Mouse (Mus musculus) liver, postnatal 0 days (tissue): ENCODE results near the gene Ddx21. TPM values are rescaled to one million over a fixed set of nuclear protein-coding genes. Genes with fewer than 3 reads are reported as not detected.
A peak's percentile ranks its signal among the peaks of the same experiment; 100 is the strongest.
"Not testable (repeated sequence)": the region's sequence is repeated elsewhere in the genome, so short reads cannot be mapped to it uniquely, and the experiment has no call there.

Experiments
- ATAC-seq: fragments of 200-750 bp; cut with Nextera tagmentation; 2 replicates; pipeline ENCODE4 v1.8.0; 2017; ENCODE audit warnings: mild to moderate bottlenecking, moderate library complexity
- DNase-seq: peaks from one replicate; pipeline ENCODE4 v3.0.0-alpha.2; 2016
- H3K27ac ChIP-seq: fragments of 300-500 bp; sonication (generic); 2 replicates; pipeline ENCODE4 v1.5.1; 2014; ENCODE audit warnings: antibody characterized with exemption, moderate library complexity, mild to moderate bottlenecking, low read depth
- H3K27me3 ChIP-seq: fragments of 300-500 bp; sonication (generic); 2 replicates; pipeline ENCODE4 v1.6.1; 2014; ENCODE audit warnings: low read length, control low read depth, mixed read lengths; ENCODE audit not compliant: insufficient read depth
- H3K36me3 ChIP-seq: fragments of 300-500 bp; sonication (generic); replicated peaks from 2 replicates; pipeline ENCODE4 v1.6.1; 2014; ENCODE audit warnings: mild to moderate bottlenecking, control low read depth, low read length, moderate library complexity, mixed read lengths; ENCODE audit not compliant: insufficient read depth
- H3K4me1 ChIP-seq: fragments of 300-500 bp; sonication (generic); 2 replicates; pipeline ENCODE4 v1.6.1; 2014; ENCODE audit warnings: antibody characterized with exemption, mild to moderate bottlenecking, control low read depth; ENCODE audit not compliant: insufficient read depth
- H3K4me2 ChIP-seq: fragments of 300-500 bp; sonication (generic); 2 replicates; pipeline ENCODE4 v1.6.1; 2014; ENCODE audit warnings: low read depth, mild to moderate bottlenecking, low read length, moderate library complexity, mixed read lengths
- H3K4me3 ChIP-seq: fragments of 300-500 bp; sonication (generic); 2 replicates; pipeline ENCODE4 v1.5.1; 2014; ENCODE audit warnings: low read depth, low read length
- H3K9ac ChIP-seq: fragments of 300-500 bp; sonication (generic); replicated peaks from 2 replicates; pipeline ENCODE4 v1.6.1; 2014; ENCODE audit warnings: mild to moderate bottlenecking, moderate library complexity
- H3K9me3 ChIP-seq: fragments of 300-500 bp; sonication (generic); 2 replicates; pipeline ENCODE4 v1.6.1; 2016; ENCODE audit warnings: mild to moderate bottlenecking, control low read depth, low read length, mixed read lengths
- CTCF ChIP-seq: sonication (generic); IDR thresholded peaks from 2 replicates; pipeline ENCODE4 v1.5.1; 2016; ENCODE audit warnings: antibody characterized with exemption, low read depth
- EP300 ChIP-seq: IDR thresholded peaks from 2 replicates; pipeline ENCODE4 v1.6.1; 2016; ENCODE audit warnings: antibody characterized with exemption, low read depth, mild to moderate bottlenecking
- WGBS: fragments of 180-500 bp; shearing (Covaris S2); extraction: QIAGEN DNeasy Blood & Tissue Kit; methylation state at CpG from one replicate; pipeline ENCODE4 v1.1.7; 2014; ENCODE audit not compliant: insufficient replicate concordance; 5-methylcytosine and 5-hydroxymethylcytosine counted together
- polyA plus RNA-seq: library from polyadenylated mRNA; unstranded; fragments of >200 nt; fragmentation: Nextera tagmentation; extraction: Ambion mirVana; gene quantifications from 2 replicates; pipeline ENCODE4 v1.2.1, GENCODE M21; 2015

The Ddx21 gene
- polyA plus RNA-seq, 1 experiment from 2014 or later = 8.3 TPM

GRCm38 (mm10) chr10:62588616-62589015 is 13.5 kb downstream of the Ddx21 start:
- ATAC-seq (no peak), DNase-seq (no peak)
- Histone ChIP-seq H3K4me3 (no peak overlapping the region), H3K4me1 (peaks cover 2% of the 10 kb centered on the region; the same call in 1 of the 2 replicates), H3K27me3 (no peaks in the 10 kb centered on the region), H3K9me3 (no peaks in the 10 kb centered on the region), H3K36me3 (peaks cover 87% of the 10 kb centered on the region), H3K9ac (no peak overlapping the region), H3K27ac (no peak overlapping the region), H3K4me2 (no peak overlapping the region)
- TF ChIP-seq EP300 = no peak
- TF ChIP-seq CTCF = no peak
- 68% methylated on average over 4 of the region's 4 CpGs for WGBS

- no peak for ATAC-seq
- Histone ChIP-seq H3K27me3 (no peaks in the 10 kb centered on the region), H3K9me3 (no peaks in the 10 kb centered on the region), H3K4me1 (peaks cover 3% of the 10 kb centered on the region; the same call in 1 of the 2 replicates), H3K36me3 (peaks cover 69% of the 10 kb centered on the region), H3K9ac (no peak overlapping the region), H3K4me3 (no peak overlapping the region), H3K4me2 (no peak overlapping the region), H3K27ac (no peak overlapping the region)
- TF ChIP-seq CTCF (no peak), EP300 (no peak)
- no peak for DNase-seq
- 55% methylated on average over 1 of the region's 1 CpGs for WGBS
These were observed 18.8 kb downstream of the Ddx21 start for GRCm38 (mm10) chr10:62583245-62583644.

- Histone ChIP-seq H3K4me2 (no peak overlapping the region), H3K27ac (no peak overlapping the region), H3K4me1 (peaks cover 3% of the 10 kb centered on the region), H3K4me3 (no peak overlapping the region), H3K9ac (no peak overlapping the region), H3K36me3 (peaks cover 64% of the 10 kb centered on the region), H3K27me3 (no peaks in the 10 kb centered on the region), H3K9me3 (no peaks in the 10 kb centered on the region)
- TF ChIP-seq CTCF = no peak
- no peak for TF ChIP-seq EP300
- no peak for ATAC-seq
- 83% methylated on average over 7 of the region's 7 CpGs for WGBS
- no peak for DNase-seq
These were observed 19.4 kb downstream of the Ddx21 start for GRCm38 (mm10) chr10:62582701-62583100.

GRCm38 (mm10) chr10:62582263-62582662 is 19.8 kb downstream of the Ddx21 start:
- 0 out of 2 replicates have a peak, but pooled peaks have one; percentile 26 for TF ChIP-seq CTCF
- TF ChIP-seq EP300 = no peak
- Histone ChIP-seq H3K4me1 (peaks cover 7% of the 10 kb centered on the region), H3K9ac (no peak overlapping the region), H3K27me3 (no peaks in the 10 kb centered on the region), H3K9me3 (no peaks in the 10 kb centered on the region), H3K36me3 (peaks cover 59% of the 10 kb centered on the region), H3K4me2 (no peak overlapping the region), H3K27ac (no peak overlapping the region), H3K4me3 (no peak overlapping the region)
- no peak for DNase-seq
- no peak for ATAC-seq
- WGBS = 83% methylated on average over 17 of the region's 17 CpGs

GRCm38 (mm10) chr10:62579129-62579528 is 23.0 kb downstream of the Ddx21 start:
- H3K4me1 ChIP-seq, ATAC-seq, H3K9me3 ChIP-seq, DNase-seq, H3K27me3 ChIP-seq, H3K9ac ChIP-seq, H3K27ac ChIP-seq, H3K4me3 ChIP-seq, H3K4me2 ChIP-seq: not testable (repeated sequence)
- 84% methylated on average over 12 of the region's 13 CpGs for WGBS
- H3K36me3 ChIP-seq = peaks cover 39% of the 10 kb centered on the region

- Histone ChIP-seq H3K36me3 (peaks cover 37% of the 10 kb centered on the region), H3K4me2 (peak within 1 kb of the TSS; percentile 88), H3K27ac (peak within 1 kb of the TSS; percentile 34), H3K9me3 (no peaks in the 10 kb centered on the region), H3K9ac (peak within 1 kb of the TSS; percentile 75), H3K4me3 (peak within 1 kb of the TSS; percentile 89), H3K4me1 (peaks cover 10% of the 10 kb centered on the region), H3K27me3 (no peaks in the 10 kb centered on the region)
- DNase-seq = peak; percentile 97
- TF ChIP-seq CTCF (no peak), EP300 (no peak)
- ATAC-seq = peak; percentile 97
- 6% methylated on average over 33 of the region's 33 CpGs for WGBS
These were observed 23.6 kb downstream of the Ddx21 start, which contains the start of gene Kif1bp for GRCm38 (mm10) chr10:62578338-62579100. Gene Kif1bp, minus strand, starts transcription at chr10:62578457.
